Mouse (Mus musculus) lung, adult 2 months (tissue): Measurements from ENCODE around the gene Ficd. TPM values are rescaled to one million over a fixed set of nuclear protein-coding genes. Genes with fewer than 3 reads are reported as not detected.
"Not testable (repeated sequence)": the region's sequence is repeated elsewhere in the genome, so short reads cannot be mapped to it uniquely, and the experiment has no call there.

ENCODE experiments used
- DNase-seq: peaks from one replicate; pipeline ENCODE4 v3.0.0; 2022
- H3K4me1 ChIP-seq: fragments of 200-500 bp; 2 replicates; pipeline ENCODE4 v1.6.1; 2011; ENCODE audit warnings: low read length; ENCODE audit not compliant: control insufficient read depth, insufficient read depth
- H3K4me3 ChIP-seq: fragments of 200-500 bp; replicated peaks from 2 replicates; pipeline ENCODE3; 2011; ENCODE audit warnings: low read depth, mild to moderate bottlenecking, control low read depth, low read length; ENCODE audit errors: extremely low read depth
- CTCF ChIP-seq: fragments of 200-500 bp; IDR thresholded peaks from 2 replicates; pipeline ENCODE4 v1.5.1; 2011; ENCODE audit warnings: mild to moderate bottlenecking, low read length, control low read depth; ENCODE audit not compliant: insufficient read depth
- POLR2A ChIP-seq: fragments of 200-500 bp; IDR thresholded peaks from 2 replicates; pipeline ENCODE4 v1.6.1; 2011; ENCODE audit warnings: low read depth, mild to moderate bottlenecking, control low read depth, low read length, borderline replicate concordance; ENCODE audit errors: extremely low read depth
- WGBS: fragments of 180-500 bp; shearing (Covaris S2); methylation state at CpG from one replicate; pipeline ENCODE4 v1.1.7; 2018; 5-methylcytosine and 5-hydroxymethylcytosine counted together
- polyA plus RNA-seq: library from polyadenylated mRNA; depleted of rRNA; stranded (reverse); fragments of >200 nt; gene quantifications from 2 replicates; pipeline ENCODE4 v1.2.3, GENCODE M21; 2012

Ficd gene
- polyA plus RNA-seq, 1 experiment: 10.6 TPM

DNA sequence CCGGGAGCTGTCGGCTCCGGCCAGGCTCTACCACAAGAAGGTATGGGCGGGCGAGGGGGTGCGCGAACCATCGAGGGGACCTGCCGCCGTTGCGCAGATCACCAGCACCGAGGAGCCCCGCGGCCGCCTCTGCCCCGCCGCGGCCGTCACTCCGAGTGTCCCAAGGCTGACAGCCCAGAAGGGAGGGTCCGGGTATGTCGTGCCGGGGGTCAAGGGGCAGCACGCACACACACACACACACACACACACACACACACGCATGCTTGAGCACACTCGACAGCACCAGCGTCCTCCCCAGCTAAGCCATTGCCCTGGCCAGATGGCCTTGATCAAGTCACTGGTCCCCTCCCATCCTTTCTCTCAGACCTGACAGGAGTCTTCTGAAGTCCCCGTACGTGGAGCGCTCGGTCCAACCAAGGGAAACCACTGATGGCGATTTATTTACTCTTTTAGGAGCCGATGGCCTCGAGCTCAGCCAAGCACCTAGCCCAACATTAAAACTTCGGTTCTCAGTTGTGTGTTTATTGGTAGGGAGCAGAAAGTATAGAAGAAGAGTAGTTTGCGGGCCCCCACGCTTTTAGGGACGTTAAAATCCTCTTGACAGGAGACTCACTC lies 37.4 kb downstream of the Ficd start:
- no peak for DNase-seq
- Histone ChIP-seq H3K4me3 (peak overlapping the region; percentile 89), H3K4me1 (no peaks in the 10 kb centered on the region)
- TF ChIP-seq CTCF: no peak
- TF ChIP-seq POLR2A: no peak
- WGBS: 3% methylated on average over 38 of the region's 38 CpGs

DNA sequence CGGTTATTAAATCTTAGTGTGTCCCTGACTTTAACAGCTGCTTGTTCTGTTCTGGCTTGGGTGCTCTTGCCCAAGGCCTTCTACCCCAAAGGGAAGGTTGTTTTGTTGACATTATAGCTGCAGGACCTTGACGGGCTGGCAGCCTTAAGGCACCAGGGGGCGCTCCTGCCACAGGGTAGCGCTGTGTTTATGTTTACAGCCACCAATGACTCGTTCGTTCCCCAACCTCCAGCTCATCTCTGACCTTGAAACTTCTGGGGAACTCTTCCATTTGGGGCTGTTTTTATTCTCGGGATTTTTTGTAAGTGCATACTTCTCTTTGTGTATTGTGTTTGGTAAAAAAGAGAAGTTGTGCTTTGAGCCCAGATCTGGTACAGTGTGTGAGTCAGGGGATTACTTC lies 38.1 kb downstream of the Ficd start:
- TF ChIP-seq CTCF (peak; percentile 87), POLR2A (no peak)
- WGBS: 2% methylated on average over 7 of the region's 7 CpGs

DNA sequence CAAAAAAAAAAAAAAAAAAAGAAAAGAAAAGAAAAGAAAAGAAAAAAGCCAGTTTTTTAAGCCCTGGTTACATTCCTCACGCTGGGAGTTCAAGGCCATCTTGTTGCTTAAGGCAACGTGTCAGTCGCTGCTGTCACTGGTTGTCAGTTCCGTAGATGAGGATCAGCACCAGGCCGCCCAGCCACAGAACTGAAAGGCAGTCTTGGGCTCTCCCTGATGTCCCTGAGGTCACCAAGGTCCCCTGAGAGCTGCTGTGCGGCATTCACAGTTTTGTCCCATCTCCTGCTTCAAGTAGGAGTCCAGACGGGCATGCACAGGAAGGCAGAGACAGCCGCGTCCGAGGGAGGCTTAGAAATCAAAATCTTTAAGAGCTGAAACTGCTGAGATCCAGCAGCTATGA lies 40.0 kb downstream of the Ficd start:
- no peaks in the 10 kb centered on the region for H3K4me1 ChIP-seq
- no peak overlapping the region for H3K4me3 ChIP-seq
- no peak for DNase-seq
- no peak for TF ChIP-seq CTCF
- TF ChIP-seq POLR2A: no peak
- 87% methylated on average over 10 of the region's 10 CpGs for WGBS

More for the DNA sequence above, 38.1 kb downstream of the Ficd start:
- peak overlapping the region; percentile 89 for H3K4me3 ChIP-seq
- no peaks in the 10 kb centered on the region for H3K4me1 ChIP-seq
- DNase-seq: peak; percentile 82

DNA sequence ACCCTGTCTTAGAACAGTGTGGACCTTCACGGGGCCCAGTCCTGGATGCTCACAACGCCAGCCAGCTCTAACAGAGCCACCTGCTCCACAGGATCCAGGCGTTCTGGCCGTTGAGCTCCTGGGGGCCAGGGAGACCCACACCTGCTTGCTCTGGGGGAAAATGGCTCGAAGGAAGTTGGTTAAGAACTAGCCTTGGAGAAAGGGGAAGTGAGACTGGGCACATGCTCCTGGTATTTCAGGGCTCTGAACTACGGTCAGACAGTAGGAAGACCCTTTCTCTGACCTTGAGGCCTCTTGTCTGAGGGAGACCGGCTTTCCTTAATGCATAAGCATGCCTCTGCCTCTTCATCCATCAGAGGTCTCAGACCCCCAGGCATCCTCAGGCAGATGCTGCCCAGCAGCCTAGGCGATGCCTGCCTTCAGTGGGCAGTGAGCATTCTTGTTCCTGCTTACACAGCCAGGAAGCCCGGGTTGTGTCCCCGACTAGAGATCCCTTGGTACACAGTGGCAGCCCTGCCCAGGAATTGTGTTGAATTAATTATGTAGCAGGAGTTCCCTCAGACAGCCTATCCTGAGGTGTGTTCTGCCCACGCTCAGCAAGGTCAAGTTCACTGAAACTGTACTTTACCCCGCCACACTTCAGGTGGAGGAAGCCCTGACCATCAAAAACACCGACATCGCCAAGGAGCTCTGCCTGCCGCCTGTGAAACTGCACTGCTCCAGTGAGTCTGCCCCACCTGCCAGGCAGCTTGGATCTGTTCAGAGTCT lies 40.7 kb downstream of the Ficd start:
- no peak overlapping the region for H3K4me3 ChIP-seq
- DNase-seq: no peak
- H3K4me1 ChIP-seq: no peaks in the 10 kb centered on the region
- no peak for TF ChIP-seq POLR2A
- TF ChIP-seq CTCF: no peak
- 78% methylated on average over 15 of the region's 15 CpGs for WGBS

DNA sequence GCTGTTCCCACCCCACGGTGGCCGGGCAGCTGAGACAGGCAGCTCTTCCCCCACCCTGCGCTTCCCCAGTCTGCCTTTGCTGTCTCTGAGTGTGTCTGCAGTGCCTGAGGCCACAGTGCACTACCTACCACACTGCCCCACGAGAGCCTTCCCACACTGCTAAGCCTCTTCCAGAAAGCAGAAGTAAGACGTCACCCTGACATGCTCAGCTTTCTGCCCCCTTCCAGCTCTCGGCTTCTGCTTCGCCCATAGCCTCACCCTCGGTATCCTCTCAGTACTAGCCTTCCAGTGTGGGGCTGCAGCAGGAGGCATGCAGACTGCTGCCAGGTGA lies 41.3 kb downstream of the Ficd start:
- Histone ChIP-seq H3K4me3 (no peak overlapping the region), H3K4me1 (no peaks in the 10 kb centered on the region)
- TF ChIP-seq CTCF: no peak
- peak; percentile 17; the same call in 1 of the 2 replicates for TF ChIP-seq POLR2A
- WGBS: 78% methylated on average over 8 of the region's 8 CpGs
- no peak for DNase-seq

DNA sequence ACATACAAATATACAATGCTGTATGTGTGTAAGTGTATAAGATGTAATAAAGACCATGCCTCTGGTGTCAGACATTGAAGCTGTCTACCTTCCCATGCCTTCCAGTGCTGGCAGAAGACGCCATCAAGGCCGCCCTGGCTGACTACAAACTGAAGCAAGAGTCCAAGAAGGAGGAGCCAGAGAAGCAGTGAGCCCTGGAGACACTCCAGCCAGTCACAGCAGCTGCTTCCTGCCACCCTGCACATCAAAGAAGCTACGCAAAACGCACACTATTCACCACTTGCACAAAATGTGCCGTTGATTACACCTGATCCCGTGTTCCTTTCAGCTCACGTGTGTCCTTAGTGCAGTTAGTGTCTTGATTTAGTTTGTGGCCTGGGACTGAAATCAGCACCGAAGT lies 42.1 kb downstream of the Ficd start:
- H3K4me1 ChIP-seq, H3K4me3 ChIP-seq, DNase-seq: not testable (repeated sequence)
- WGBS: 60% methylated on average over 8 of the region's 8 CpGs

DNA sequence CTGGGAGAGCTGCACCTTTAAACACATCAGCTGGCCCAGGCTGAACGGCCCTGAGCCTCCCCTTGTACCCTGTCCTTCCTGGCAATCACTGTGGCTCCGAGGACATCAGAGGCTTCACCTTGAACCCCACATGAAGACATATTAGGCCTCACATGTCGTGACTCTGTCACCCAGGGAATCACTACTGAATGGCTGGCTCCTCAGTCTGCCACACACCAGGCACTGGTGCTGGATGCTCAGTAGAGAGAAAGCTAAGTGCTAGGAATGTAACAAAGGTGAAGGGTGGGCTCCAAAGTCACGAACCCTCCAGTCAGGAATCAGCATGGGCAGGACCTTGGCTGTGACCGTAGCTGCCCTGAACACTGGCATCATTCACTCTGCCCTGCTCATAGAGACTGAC lies 44.0 kb downstream of the Ficd start:
- H3K4me1 ChIP-seq: no peaks in the 10 kb centered on the region; the same call in 1 of the 2 replicates

DNA sequence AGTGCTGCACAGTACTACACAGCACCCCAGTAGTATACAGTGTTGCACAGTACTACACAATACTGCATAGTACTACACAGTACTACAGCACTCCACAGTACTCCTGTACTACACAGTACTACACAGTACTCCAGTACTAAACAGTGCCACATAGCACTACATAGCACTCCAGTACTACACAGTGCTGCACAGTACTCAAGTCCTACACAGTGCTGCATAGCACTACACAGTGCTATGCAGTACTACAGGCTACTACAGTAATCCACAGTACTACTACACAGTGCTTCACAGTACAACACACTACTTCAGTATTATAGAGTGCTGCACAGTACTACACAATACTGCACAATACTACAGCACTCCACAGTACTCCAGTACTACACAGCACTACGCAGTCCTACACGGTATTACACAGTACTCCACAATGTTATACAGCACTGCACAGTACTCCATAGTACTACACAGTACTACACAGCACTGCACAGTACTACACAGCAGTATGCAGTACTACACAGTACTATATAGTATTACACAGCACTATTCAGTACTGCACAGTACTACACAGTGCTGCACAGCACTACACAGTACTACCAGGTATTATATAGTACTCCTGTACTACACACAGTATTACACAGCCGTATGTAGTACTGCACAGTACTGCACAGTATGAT lies 44.6 kb downstream of the Ficd start:
- TF ChIP-seq CTCF (no peak), POLR2A (no peak)
- 97% methylated on average over 3 of the region's 3 CpGs for WGBS
- Histone ChIP-seq H3K4me1 (no peaks in the 10 kb centered on the region; the same call in 1 of the 2 replicates), H3K4me3 (no peak overlapping the region)
- no peak for DNase-seq

More for the DNA sequence above, 44.0 kb downstream of the Ficd start:
- no peak for DNase-seq
- no peak for TF ChIP-seq POLR2A
- no peak for TF ChIP-seq CTCF
- 72% methylated on average over 5 of the region's 5 CpGs for WGBS
- H3K4me3 ChIP-seq: no peak overlapping the region

DNA sequence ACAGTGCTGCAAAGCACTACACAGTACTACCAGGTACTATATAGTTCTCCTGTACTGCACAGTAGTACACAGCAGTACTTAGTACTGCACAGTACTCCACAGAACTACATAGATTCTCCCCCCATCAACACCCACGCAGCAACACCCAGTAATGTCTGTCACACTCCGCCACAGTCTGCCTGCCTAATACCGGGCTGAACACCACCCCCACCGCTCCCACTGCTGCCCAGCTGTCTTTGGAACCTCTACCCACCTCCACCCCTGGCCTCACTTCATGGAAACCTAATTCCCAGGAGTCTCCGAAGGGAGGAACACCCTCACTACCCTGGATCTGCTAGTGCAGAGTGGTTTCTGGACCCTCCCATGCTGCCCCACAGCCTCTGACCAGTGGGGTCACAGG lies 45.2 kb downstream of the Ficd start:
- DNase-seq: no peak
- WGBS: 76% methylated on average over 5 of the region's 5 CpGs
- Histone ChIP-seq H3K4me3 (no peak overlapping the region), H3K4me1 (no peaks in the 10 kb centered on the region; the same call in 1 of the 2 replicates)
- TF ChIP-seq CTCF: no peak
- no peak for TF ChIP-seq POLR2A

DNA sequence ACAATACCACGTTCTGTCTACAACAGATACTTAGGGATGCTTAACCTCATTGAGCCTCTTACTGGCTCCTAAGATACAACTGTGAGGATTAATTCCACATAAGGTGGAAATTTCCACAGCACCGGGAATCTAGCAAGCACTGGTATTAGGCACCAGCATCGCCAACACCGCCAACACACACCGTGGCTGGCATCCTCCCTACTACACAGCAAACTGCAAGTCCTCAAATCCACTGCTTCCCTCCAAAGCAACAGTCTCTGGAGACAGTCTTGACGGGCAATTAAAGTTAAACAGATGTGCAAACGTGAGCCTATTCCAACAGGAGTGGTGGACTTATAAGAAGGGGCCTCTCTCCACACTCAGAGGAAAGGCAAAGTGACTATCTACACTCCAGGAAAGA lies 45.7 kb downstream of the Ficd start:
- DNase-seq: no peak
- H3K4me3 ChIP-seq: no peak overlapping the region
- no peaks in the 10 kb centered on the region; the same call in 1 of the 2 replicates for H3K4me1 ChIP-seq
- WGBS: 77% methylated on average over 7 of the region's 7 CpGs
- TF ChIP-seq CTCF (no peak), POLR2A (no peak)
